Mouse (Mus musculus) lung, postnatal 36 days (tissue): ENCODE measurements around the gene Fam53a.

ENCODE experiments used
- DNase-seq: peaks from one replicate; pipeline ENCODE4 v3.0.0; 2022; ENCODE audit warnings: mixed read lengths

The Fam53a gene

GRCm38 (mm10) chr5:33630061-33630460, 626 bp upstream of the Fam53a start:
- peak; percentile 64 for DNase-seq

- peak; percentile 43 for DNase-seq
These were observed 575 bp downstream of the Fam53a start for GRCm38 (mm10) chr5:33628820-33629300.

- DNase-seq = peak; percentile 43
These were observed 1.5 kb downstream of the Fam53a start for GRCm38 (mm10) chr5:33627968-33628367.

GRCm38 (mm10) chr5:33623766-33624165, 5.7 kb downstream of the Fam53a start:
- no peak for DNase-seq

GRCm38 (mm10) chr5:33622671-33623070, 6.8 kb downstream of the Fam53a start:
- DNase-seq = no peak

- no peak for DNase-seq
These were observed 15.0 kb downstream of the Fam53a start for GRCm38 (mm10) chr5:33614391-33614790.

- DNase-seq = no peak
These were observed 17.6 kb downstream of the Fam53a start for GRCm38 (mm10) chr5:33611795-33612194.

- no peak for DNase-seq
These were observed 20.2 kb downstream of the Fam53a start for GRCm38 (mm10) chr5:33609226-33609625.

GRCm38 (mm10) chr5:33607434-33607833, 22.0 kb downstream of the Fam53a start:
- DNase-seq = no peak

- no peak for DNase-seq
These were observed 22.8 kb downstream of the Fam53a start for GRCm38 (mm10) chr5:33606631-33607030.

GRCm38 (mm10) chr5:33605314-33605713, 24.1 kb downstream of the Fam53a start:
- DNase-seq = no peak

- no peak for DNase-seq
These were observed 35.8 kb downstream of the Fam53a start for GRCm38 (mm10) chr5:33593620-33594019.

GRCm38 (mm10) chr5:33589221-33589888, 40.1 kb downstream of the Fam53a start:
- DNase-seq = peak; percentile 80

- no peak for DNase-seq
These were observed 41.4 kb downstream of the Fam53a start for GRCm38 (mm10) chr5:33588066-33588465.

- no peak for DNase-seq
These were observed 41.9 kb downstream of the Fam53a start for GRCm38 (mm10) chr5:33587498-33588058.

- peak; percentile 81 for DNase-seq
These were observed 49.1 kb downstream of the Fam53a start for GRCm38 (mm10) chr5:33580336-33580735.

GRCm38 (mm10) chr5:33574207-33574606, 55.2 kb downstream of the Fam53a start:
- DNase-seq = no peak

- DNase-seq = no peak
These were observed 63.5 kb downstream of the Fam53a start for GRCm38 (mm10) chr5:33565886-33566285.

- DNase-seq = no peak
These were observed 73.0 kb downstream of the Fam53a start for GRCm38 (mm10) chr5:33556277-33556995.
